Mouse (Mus musculus): ENCODE results near the gene Ptges3. TPM values are rescaled to one million over a fixed set of nuclear protein-coding genes. Genes with fewer than 3 reads are reported as not detected.

Gene Ptges3
- polyA plus RNA-seq (2015; fragmentation: Illumina TruSeq; extraction: RNeasy Lipid Tissue Mini Kit (QIAGEN cat#74804); ENCODE audit: insufficient read depth, low read depth, low replicate concordance), result 30.4 TPM

DNA sequence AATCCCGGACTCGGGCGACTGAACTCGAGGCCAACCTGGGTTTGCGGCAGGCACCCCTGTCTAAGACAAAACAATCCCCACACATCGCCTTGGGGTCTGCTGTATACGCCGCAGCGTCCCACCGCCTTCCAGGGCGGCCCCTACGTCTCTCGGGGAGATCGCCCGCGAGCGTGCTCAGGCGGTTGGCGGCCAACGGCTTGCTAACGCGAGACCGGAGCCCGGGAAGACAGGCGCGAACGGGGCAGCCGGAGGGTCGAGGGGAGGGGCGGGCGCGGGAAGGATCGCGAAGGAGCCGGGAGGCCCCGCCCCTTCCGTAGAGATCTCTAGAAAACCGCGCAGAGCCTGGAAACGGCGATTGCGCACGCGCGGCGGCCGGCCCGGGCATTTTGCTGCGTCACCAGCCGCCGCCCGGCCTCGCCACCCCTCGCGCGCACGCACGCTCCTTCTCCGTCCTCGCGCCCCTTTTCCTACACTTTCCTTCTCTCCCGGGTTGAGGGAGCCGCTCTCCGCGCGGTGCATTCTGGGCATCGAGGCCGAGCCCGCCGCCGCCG lies at the start of gene Ptges3:
Ptges3 (plus strand) TSS at position 354 of the 551 bp plus-strand sequence.

DNA sequence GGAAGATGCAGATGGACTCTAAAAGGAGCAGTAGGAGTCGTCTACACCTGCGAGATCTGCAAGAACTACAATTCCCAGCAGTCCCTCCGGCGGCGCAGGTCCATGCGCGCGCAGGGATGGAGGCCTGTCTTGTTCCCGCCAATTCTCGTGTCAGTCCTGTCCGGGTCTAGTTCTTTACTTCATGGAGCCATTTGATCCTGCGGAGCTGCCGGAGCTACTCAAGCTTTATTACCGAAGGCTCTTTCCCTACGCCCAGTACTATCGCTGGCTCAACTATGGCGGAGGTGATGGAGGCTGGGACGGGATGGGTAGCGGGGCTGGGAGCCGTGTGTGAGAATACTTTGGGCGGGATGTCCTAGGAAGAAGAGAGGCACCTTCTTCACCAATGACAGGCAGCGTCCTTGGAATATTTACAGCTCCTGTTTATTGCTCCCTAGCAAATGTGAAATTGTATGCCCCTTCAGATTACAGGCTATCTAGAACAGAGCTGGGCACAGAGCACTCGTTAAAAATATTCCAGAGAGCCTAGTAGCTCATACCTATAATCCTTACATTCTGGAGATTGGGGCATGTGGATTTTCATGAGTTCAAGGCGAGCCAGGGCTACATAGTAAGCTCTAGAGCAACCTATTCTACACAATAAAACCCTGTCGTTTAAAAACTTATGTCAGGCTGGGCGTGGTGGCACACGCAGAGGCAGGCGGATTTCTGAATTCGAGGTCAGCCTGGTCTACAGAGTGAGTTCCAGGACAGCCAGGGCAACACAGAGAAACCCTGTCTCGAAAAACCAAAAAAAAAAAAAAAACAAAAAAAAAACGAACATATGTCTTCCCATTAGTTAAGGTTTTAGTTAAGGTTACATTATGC lies 43.5 kb upstream of the Ptges3 start, which contains the start of gene Prim1:
Prim1 (plus strand) TSS at position 101 of the 867 bp plus-strand sequence.

GRCm38 (mm10) chr10:128082880-128083421 lies 24.2 kb downstream of the Ptges3 start, which contains the start of gene Atp5b:
Atp5b (plus strand) TSS chr10:128083273.

DNA sequence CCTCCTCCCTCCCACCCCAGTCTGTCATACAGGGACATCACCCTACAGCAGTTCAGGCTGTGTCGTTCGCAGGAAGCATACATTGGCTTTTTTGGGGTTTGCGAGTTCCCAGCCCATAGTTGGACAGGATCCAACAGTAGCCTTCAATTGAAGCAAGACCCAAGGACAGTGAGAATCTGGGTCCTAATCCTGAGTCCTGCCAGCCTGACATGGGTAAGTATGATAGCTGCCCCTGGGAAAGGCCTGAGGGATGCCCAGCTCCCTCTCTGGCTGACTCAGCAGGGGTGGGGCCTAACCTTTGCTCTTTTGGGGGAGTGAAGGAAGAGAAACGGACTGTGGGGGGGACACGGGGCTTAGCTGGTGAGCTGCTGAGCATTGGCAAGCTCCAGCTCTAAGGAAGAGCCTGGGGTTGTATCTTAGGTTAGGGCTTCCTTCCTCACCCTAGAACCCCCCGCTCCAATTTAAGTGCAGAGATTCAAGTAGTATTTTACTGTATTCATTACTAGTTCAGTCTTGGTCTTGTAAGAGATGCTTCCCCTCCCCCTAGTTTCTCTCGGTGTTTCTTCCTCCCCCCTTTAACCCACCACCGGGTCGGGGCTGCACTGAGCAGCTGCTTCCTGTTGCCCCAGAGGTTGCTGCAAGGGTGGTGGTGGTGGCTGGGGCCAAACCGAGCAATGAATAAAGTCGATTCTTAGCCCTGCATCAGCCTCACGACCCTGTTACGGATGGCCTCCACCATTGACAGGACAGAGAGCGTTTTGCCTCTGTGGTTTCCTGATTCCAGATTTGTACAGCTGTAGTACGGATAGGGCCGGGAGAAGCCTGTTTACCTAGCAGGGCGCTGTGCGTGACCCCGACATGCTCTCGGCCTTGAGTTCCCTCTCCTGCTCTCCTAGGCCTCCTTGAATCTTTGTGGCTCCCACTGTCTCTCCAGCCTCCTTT lies 33.1 kb downstream of the Ptges3 start, which contains the start of gene Baz2a:
Baz2a (plus strand) TSS at position 14 of the 942 bp plus-strand sequence.

Other genes starting within 250 kb of the Ptges3 start
- gene Rdh19, start 209.0 kb upstream of the Ptges3 start, polyA plus RNA-seq (2015; fragmentation: Illumina TruSeq; extraction: RNeasy Lipid Tissue Mini Kit (QIAGEN cat#74804); ENCODE audit: insufficient read depth, low read depth, low replicate concordance), result not detected
- not detected for gene Rdh16f2, start 192.5 kb upstream of the Ptges3 start, polyA plus RNA-seq (2015; fragmentation: Illumina TruSeq; extraction: RNeasy Lipid Tissue Mini Kit (QIAGEN cat#74804); ENCODE audit: insufficient read depth, low read depth, low replicate concordance)
- not detected for gene Rdh7, start 170.1 kb upstream of the Ptges3 start, polyA plus RNA-seq (2015; fragmentation: Illumina TruSeq; extraction: RNeasy Lipid Tissue Mini Kit (QIAGEN cat#74804); ENCODE audit: insufficient read depth, low read depth, low replicate concordance)
- 5.4 TPM for gene Sdr9c7, start 160.4 kb upstream of the Ptges3 start, polyA plus RNA-seq (2015; fragmentation: Illumina TruSeq; extraction: RNeasy Lipid Tissue Mini Kit (QIAGEN cat#74804); ENCODE audit: insufficient read depth, low read depth, low replicate concordance)
- gene Hsd17b6, start 51.3 kb upstream of the Ptges3 start, polyA plus RNA-seq (2015; fragmentation: Illumina TruSeq; extraction: RNeasy Lipid Tissue Mini Kit (QIAGEN cat#74804); ENCODE audit: insufficient read depth, low read depth, low replicate concordance), result not detected
- gene Prim1, start 43.8 kb upstream of the Ptges3 start, polyA plus RNA-seq (2015; fragmentation: Illumina TruSeq; extraction: RNeasy Lipid Tissue Mini Kit (QIAGEN cat#74804); ENCODE audit: insufficient read depth, low read depth, low replicate concordance), result 3.3 TPM
- 222 TPM for gene Naca, start 23.4 kb upstream of the Ptges3 start, polyA plus RNA-seq (2015; fragmentation: Illumina TruSeq; extraction: RNeasy Lipid Tissue Mini Kit (QIAGEN cat#74804); ENCODE audit: insufficient read depth, low read depth, low replicate concordance)
- gene Atp5b, start 24.3 kb downstream of the Ptges3 start, polyA plus RNA-seq (2015; fragmentation: Illumina TruSeq; extraction: RNeasy Lipid Tissue Mini Kit (QIAGEN cat#74804); ENCODE audit: insufficient read depth, low read depth, low replicate concordance), result 359 TPM
- 9.4 TPM for gene Baz2a, start 32.6 kb downstream of the Ptges3 start, polyA plus RNA-seq (2015; fragmentation: Illumina TruSeq; extraction: RNeasy Lipid Tissue Mini Kit (QIAGEN cat#74804); ENCODE audit: insufficient read depth, low read depth, low replicate concordance)
- gene Rbms2, start 121.3 kb downstream of the Ptges3 start, polyA plus RNA-seq (2015; fragmentation: Illumina TruSeq; extraction: RNeasy Lipid Tissue Mini Kit (QIAGEN cat#74804); ENCODE audit: insufficient read depth, low read depth, low replicate concordance), result 11.2 TPM
- gene Gls2, start 135.5 kb downstream of the Ptges3 start, polyA plus RNA-seq (2015; fragmentation: Illumina TruSeq; extraction: RNeasy Lipid Tissue Mini Kit (QIAGEN cat#74804); ENCODE audit: insufficient read depth, low read depth, low replicate concordance), result 37.5 TPM
- gene Spryd4, start 152.9 kb downstream of the Ptges3 start, polyA plus RNA-seq (2015; fragmentation: Illumina TruSeq; extraction: RNeasy Lipid Tissue Mini Kit (QIAGEN cat#74804); ENCODE audit: insufficient read depth, low read depth, low replicate concordance), result 6.0 TPM
- not detected for gene Mip, start 166.9 kb downstream of the Ptges3 start, polyA plus RNA-seq (2015; fragmentation: Illumina TruSeq; extraction: RNeasy Lipid Tissue Mini Kit (QIAGEN cat#74804); ENCODE audit: insufficient read depth, low read depth, low replicate concordance)
- gene Timeless, start 173.1 kb downstream of the Ptges3 start, polyA plus RNA-seq (2015; fragmentation: Illumina TruSeq; extraction: RNeasy Lipid Tissue Mini Kit (QIAGEN cat#74804); ENCODE audit: insufficient read depth, low read depth, low replicate concordance), result 5.8 TPM
- gene Apon, start 195.1 kb downstream of the Ptges3 start, polyA plus RNA-seq (2015; fragmentation: Illumina TruSeq; extraction: RNeasy Lipid Tissue Mini Kit (QIAGEN cat#74804); ENCODE audit: insufficient read depth, low read depth, low replicate concordance), result not detected
- not detected for gene Apof, start 209.7 kb downstream of the Ptges3 start, polyA plus RNA-seq (2015; fragmentation: Illumina TruSeq; extraction: RNeasy Lipid Tissue Mini Kit (QIAGEN cat#74804); ENCODE audit: insufficient read depth, low read depth, low replicate concordance)
- 12.1 TPM for gene Stat2, start 211.6 kb downstream of the Ptges3 start, polyA plus RNA-seq (2015; fragmentation: Illumina TruSeq; extraction: RNeasy Lipid Tissue Mini Kit (QIAGEN cat#74804); ENCODE audit: insufficient read depth, low read depth, low replicate concordance)
- gene Il23a, start 239.8 kb downstream of the Ptges3 start, polyA plus RNA-seq (2015; fragmentation: Illumina TruSeq; extraction: RNeasy Lipid Tissue Mini Kit (QIAGEN cat#74804); ENCODE audit: insufficient read depth, low read depth, low replicate concordance), result not detected
- 14.3 TPM for gene Pan2, start 244.4 kb downstream of the Ptges3 start, polyA plus RNA-seq (2015; fragmentation: Illumina TruSeq; extraction: RNeasy Lipid Tissue Mini Kit (QIAGEN cat#74804); ENCODE audit: insufficient read depth, low read depth, low replicate concordance)

All from pancreas, adult 10 weeks (tissue).